Mouse (Mus musculus) brain, embryonic 14.5 days (tissue): ENCODE data around the gene Sox6.

ENCODE experiments used
- CTCF ChIP-seq: fragments of 200-500 bp; IDR thresholded peaks from 2 replicates; pipeline ENCODE4 v1.5.1; 2012; ENCODE audit warnings: inconsistent platforms, mild to moderate bottlenecking, moderate library complexity, borderline replicate concordance; ENCODE audit not compliant: insufficient read depth, insufficient read length; ENCODE audit errors: extremely low read depth
- POLR2A ChIP-seq: fragments of 200-500 bp; IDR thresholded peaks from 2 replicates; pipeline ENCODE4 v1.6.1; 2012; ENCODE audit warnings: mild to moderate bottlenecking, inconsistent platforms, borderline replicate concordance; ENCODE audit not compliant: poor library complexity, insufficient read depth, insufficient read length, severe bottlenecking; ENCODE audit errors: extremely low read depth

- TF ChIP-seq POLR2A: no peak
- no peak for TF ChIP-seq CTCF
Measured at GRCm38 (mm10) chr7:116038024-116038423, 572 bp downstream of the Sox6 start.
